Mouse (Mus musculus) frontal cortex, postnatal 14 days (tissue): ENCODE measurements around the gene Surf1.
"Not testable (repeated sequence)": the region's sequence is repeated elsewhere in the genome, so short reads cannot be mapped to it uniquely, and the experiment has no call there.

Source experiments
- DNase-seq, 2 experiments: peaks; one replicate each; pipeline ENCODE4 v3.0.0; 2022; ENCODE audit warnings: low spot score in 2 of 2

Gene Surf1

DNA sequence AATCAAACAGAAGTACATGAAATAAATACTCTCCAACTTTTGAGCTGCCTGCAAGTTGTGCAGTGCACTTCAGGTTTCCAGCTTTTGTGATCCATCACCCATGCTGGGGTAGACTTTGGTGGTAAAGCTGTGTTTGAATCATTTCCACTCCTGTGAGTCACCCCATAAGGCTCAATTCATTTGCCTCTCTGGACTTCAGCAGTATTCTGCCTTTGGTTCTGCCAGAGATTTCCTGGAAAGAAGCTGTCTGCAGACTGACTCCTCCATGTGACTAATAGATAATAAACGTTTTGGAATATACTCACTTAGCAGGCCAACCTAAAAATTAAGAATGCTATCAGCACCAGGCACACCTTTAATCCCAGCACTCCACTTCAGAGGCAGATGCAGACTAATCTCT is 15.6 kb downstream of the Surf1 start:
- no peak for DNase-seq

DNA sequence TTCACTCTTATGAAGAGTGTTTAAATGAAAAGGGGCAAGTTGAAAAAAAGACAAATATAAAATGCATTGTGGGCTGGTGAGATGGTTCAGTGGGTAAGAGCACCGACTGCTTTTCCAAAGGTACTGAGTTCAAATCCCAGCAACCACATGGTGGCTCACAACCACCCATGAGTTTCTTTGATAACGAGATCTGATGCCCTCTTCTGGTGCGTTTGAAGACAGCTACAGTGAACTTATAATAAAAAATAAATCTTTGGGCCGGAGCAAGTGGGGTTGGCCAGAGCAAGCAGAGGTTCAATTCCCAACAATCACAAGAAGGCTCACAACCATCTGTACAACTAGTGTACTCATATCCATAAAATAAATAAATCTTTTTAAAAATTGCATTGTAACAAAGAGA is 20.4 kb downstream of the Surf1 start:
- no peak for DNase-seq

DNA sequence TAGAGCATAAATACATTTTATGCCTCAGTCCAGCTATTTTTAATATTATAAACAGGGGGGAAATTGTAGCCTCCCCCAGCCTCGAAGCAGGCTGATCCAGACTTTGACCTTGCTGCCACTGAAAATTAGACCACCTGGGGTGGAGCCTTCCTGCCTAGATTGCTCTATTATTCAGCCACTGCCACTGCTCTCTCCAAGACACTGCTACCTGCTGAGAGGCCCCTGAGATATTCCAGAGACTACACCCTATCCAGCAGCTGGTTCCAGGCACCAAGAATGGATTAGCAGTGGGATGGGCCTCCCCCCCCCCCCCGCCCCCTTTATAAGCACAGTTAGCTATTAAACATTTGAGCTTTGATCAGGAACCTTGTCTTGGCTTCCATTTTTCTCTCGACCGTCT is 30.2 kb downstream of the Surf1 start:
- not testable (repeated sequence) for DNase-seq

DNA sequence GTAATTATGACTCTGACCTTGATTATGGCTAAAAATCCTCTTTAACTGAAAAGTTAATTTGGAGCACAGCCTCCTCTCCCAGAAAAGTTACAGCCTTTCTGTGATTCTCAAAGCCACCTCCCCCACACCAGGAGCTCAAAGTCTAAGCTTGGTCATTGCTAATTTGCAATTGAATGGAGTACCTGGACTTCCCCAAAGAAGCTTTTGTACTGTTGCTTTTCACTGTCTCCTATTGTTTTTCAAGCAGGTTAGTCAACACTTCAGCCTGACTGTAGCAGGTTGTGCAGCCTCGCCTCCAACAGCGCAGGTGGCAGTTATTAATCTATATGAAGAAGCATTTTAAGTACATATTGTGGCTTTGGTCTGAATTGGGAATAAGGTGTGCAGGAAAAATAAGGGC is 30.8 kb downstream of the Surf1 start:
- not testable (repeated sequence) for DNase-seq

DNA sequence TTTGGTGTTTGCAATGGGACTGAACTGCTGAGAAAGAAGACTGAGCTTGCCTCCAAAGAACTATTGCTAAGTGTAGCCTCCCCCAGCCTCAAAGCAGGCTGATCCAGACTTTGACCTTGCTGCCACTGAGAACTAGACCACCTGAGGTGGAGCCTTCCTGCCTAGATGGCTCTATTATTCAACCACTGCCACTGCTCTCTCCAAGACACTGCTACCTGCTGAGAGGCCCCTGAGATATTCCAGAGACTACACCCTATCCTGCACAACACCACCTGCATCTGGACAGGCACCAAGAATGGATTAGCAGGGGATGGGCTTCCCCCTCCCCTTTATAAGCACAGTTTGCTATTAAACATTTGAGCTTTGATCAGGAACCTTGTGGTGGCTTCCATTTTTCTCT is 37.8 kb downstream of the Surf1 start:
- no peak for DNase-seq

DNA sequence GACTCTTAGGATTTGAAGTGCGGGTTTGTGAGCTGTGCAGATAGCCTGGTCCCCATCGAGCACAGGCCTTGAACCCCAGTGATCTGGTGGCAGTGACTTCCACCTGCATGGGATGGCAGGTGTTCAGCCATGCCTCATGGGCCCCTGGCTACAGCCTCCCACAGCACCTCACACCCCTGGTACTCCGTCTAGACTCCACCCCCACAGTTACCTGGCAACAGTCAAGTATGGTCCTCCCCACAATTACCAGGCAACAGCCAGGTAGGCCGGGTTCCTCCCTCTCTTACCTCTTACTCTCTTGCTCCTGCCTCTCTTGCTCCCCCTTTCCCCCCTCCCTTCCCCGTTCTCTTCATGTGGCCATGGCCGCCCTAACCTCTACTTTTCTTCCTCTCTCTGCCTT is 45.7 kb downstream of the Surf1 start:
- DNase-seq: no peak

DNA sequence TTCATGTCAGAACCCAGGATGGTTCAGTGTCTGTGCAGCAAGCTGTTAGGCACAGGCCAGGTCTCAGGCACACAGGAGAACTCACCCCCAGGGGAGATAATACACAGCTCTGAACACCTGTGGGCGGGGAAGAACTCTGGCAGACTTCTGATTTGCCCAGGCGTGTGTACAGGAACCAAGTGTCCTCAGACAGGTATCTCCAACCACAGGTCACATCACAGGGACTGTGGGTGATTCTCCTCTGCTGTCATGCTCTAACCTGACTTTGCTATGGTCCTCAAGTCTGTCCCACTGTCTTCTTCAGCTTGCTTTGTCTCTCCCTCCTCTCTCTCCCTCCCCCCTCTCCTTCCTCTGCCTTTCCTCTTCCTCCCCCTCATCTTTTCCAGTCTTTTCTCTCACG is 51.5 kb downstream of the Surf1 start, which contains the start of gene Abo:
Gene Abo (minus strand): TSS at position 101 of the 400 bp plus-strand sequence.
- DNase-seq: no peak
